Mouse (Mus musculus): ENCODE data around the gene Cdc42se2. TPM values are rescaled to one million over a fixed set of nuclear protein-coding genes. Genes with fewer than 3 reads are reported as not detected.

The Cdc42se2 gene
- polyA plus RNA-seq, 1 experiment = 69.7 TPM

DNA sequence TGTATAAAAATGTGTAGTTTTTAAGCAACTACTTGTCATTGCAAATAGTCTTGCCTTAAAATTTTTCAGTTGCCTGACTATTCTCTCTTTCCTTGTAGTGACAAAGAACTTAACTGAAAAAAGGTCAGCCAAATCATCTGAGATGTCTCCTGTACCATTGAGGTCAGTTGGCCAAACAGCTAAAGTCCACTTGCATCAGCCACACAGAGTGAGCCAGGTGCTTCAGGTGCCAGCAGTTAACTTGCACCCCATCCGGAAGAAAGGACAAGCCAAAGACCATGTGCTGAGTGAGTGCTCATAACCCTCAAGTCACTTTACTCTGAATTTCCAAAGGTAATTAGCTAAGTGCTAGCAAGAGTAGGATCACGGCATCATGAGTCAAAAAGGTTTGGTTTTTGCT lies 108.3 kb downstream of the Cdc42se2 start:
- H3K36me3 ChIP-seq (ENCODE audit: control insufficient read depth, insufficient read depth, low read length, poor library complexity, severe bottlenecking) = peaks cover 26% of the 10 kb centered on the region

DNA sequence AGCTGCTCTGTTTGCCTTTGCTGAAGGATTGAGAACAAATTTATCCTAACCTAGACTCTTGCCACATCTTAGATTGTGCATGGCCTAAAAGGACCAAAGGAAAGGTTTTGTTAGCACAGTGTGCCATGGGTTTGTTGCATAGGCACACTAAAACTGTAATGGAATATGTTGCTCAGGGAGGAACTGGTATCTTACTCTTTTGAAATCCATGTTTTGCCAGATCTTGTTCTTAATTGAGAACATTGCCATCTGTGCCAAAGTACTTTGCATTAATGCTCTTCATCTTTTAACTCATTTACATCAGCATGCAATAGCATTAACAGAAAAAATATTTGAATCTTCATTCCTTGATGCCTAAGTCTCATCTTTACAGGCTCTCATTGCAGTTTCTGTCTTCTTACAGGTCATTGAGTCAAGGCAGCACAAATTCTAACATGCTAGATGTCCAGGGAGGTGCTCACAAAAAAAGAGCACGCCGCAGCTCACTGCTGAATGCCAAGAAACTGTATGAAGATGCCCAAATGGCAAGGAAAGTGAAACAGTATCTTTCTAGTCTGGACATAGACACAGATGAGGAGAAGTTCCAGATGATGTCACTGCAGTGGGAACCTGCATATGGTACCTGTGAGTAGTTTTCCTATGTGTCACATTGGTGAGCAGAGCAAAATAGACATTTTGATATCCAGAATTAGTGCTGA lies 111.5 kb downstream of the Cdc42se2 start:
- no peaks in the 10 kb centered on the region for H3K27me3 ChIP-seq (ENCODE audit: control insufficient read depth, insufficient read depth, low read length, poor library complexity, severe bottlenecking)
- H3K36me3 ChIP-seq (ENCODE audit: control insufficient read depth, insufficient read depth, low read length, poor library complexity, severe bottlenecking) = peaks cover 20% of the 10 kb centered on the region
- no peaks in the 10 kb centered on the region for H3K9me3 ChIP-seq (replicated peaks; ENCODE audit: control insufficient read depth, insufficient read depth, low read length, poor library complexity, severe bottlenecking)
- H3K4me3 ChIP-seq (ENCODE audit: low read depth, low read length) = no peak overlapping the region
- H3K9ac ChIP-seq (ENCODE audit: low read depth, poor library complexity, severe bottlenecking) = no peak overlapping the region
- TF ChIP-seq CTCF (IDR thresholded peaks at IDR 0.05; ENCODE audit: low read depth, low read length) (no peak), POLR2A (IDR thresholded peaks at IDR 0.05; ENCODE audit: insufficient read depth, low read length) (no peak), EP300 (IDR thresholded peaks at IDR 0.05; ENCODE audit: insufficient read depth, low read depth, low read length) (no peak)
- H3K4me1 ChIP-seq (ENCODE audit: control insufficient read depth, insufficient read depth, low read length) = no peaks in the 10 kb centered on the region
- H3K27ac ChIP-seq (ENCODE audit: insufficient read depth, low read length) = no peak overlapping the region

More for the DNA sequence above, 108.3 kb downstream of the Cdc42se2 start:
- Histone ChIP-seq H3K27ac (ENCODE audit: insufficient read depth, low read length) (no peak overlapping the region), H3K9me3 (replicated peaks; ENCODE audit: control insufficient read depth, insufficient read depth, low read length, poor library complexity, severe bottlenecking) (no peaks in the 10 kb centered on the region), H3K27me3 (ENCODE audit: control insufficient read depth, insufficient read depth, low read length, poor library complexity, severe bottlenecking) (no peaks in the 10 kb centered on the region), H3K9ac (ENCODE audit: low read depth, poor library complexity, severe bottlenecking) (no peak overlapping the region), H3K4me3 (ENCODE audit: low read depth, low read length) (no peak overlapping the region), H3K4me1 (ENCODE audit: control insufficient read depth, insufficient read depth, low read length) (no peaks in the 10 kb centered on the region)
- TF ChIP-seq CTCF (IDR thresholded peaks at IDR 0.05; ENCODE audit: low read depth, low read length) = no peak
- no peak for TF ChIP-seq POLR2A (IDR thresholded peaks at IDR 0.05; ENCODE audit: insufficient read depth, low read length)
- TF ChIP-seq EP300 (IDR thresholded peaks at IDR 0.05; ENCODE audit: insufficient read depth, low read depth, low read length) = no peak

DNA sequence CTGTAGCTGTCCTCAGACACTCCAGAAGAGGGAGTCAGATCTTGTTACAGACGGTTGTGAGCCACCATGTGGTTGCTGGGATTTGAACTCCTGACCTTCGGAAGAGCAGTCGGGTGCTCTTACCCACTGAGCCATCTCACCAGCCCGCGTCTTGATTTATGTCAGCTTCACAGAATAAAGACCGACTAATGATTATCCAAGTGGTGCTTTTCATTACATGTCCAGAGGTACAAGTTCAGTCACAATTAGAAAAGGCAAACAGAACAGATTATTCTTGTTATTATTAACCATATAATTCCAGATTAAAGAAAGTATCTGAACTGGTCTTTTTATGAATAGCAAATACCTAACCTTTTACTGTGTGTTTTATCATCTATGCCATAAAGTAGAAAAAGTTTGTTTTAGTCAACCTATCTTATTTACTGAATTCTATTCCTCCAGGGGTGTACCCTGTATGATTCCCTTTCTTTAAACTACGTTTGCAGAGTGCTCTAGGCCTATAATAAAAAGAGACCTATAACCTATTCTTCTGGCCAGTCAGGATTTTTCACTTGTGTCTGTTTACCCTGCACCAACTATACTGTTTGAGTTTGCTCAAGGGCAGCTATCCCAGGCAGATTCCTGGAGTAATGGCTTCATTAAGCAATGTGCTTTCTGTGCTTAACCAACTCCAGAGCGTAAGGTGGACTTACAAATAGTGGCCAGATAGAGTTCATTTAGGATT lies 113.7 kb downstream of the Cdc42se2 start:
- TF ChIP-seq CTCF (IDR thresholded peaks at IDR 0.05; ENCODE audit: low read depth, low read length) (no peak), POLR2A (IDR thresholded peaks at IDR 0.05; ENCODE audit: insufficient read depth, low read length) (no peak), EP300 (IDR thresholded peaks at IDR 0.05; ENCODE audit: insufficient read depth, low read depth, low read length) (no peak)
- Histone ChIP-seq H3K4me3 (ENCODE audit: low read depth, low read length) (no peak overlapping the region), H3K9me3 (replicated peaks; ENCODE audit: control insufficient read depth, insufficient read depth, low read length, poor library complexity, severe bottlenecking) (no peaks in the 10 kb centered on the region), H3K36me3 (ENCODE audit: control insufficient read depth, insufficient read depth, low read length, poor library complexity, severe bottlenecking) (peaks cover 13% of the 10 kb centered on the region), H3K9ac (ENCODE audit: low read depth, poor library complexity, severe bottlenecking) (no peak overlapping the region), H3K27me3 (ENCODE audit: control insufficient read depth, insufficient read depth, low read length, poor library complexity, severe bottlenecking) (no peaks in the 10 kb centered on the region), H3K4me1 (ENCODE audit: control insufficient read depth, insufficient read depth, low read length) (no peaks in the 10 kb centered on the region), H3K27ac (ENCODE audit: insufficient read depth, low read length) (no peak overlapping the region)

Other genes with a start within 250 kb of the Cdc42se2 start
- gene Lyrm7, start 73.2 kb upstream of the Cdc42se2 start, polyA plus RNA-seq (2011; ENCODE audit: insufficient read depth, insufficient read length, low read depth, missing spikeins) = 26.3 and 33.2 TPM in 2 replicates
- gene Hint1, start 78.7 kb upstream of the Cdc42se2 start, polyA plus RNA-seq (2011; ENCODE audit: insufficient read depth, insufficient read length, low read depth, missing spikeins) = 321 and 324 TPM in 2 replicates
- gene Gpx3, start 114.8 kb upstream of the Cdc42se2 start, polyA plus RNA-seq (2011; ENCODE audit: insufficient read depth, insufficient read length, low read depth, missing spikeins) = 50.8 and 52.4 TPM in 2 replicates
- 33.2 and 42.6 TPM in 2 replicates for gene Tnip1, start 175.2 kb upstream of the Cdc42se2 start, polyA plus RNA-seq (2011; ENCODE audit: insufficient read depth, insufficient read length, low read depth, missing spikeins)
- gene Anxa6, start 245.8 kb upstream of the Cdc42se2 start, polyA plus RNA-seq (2011; ENCODE audit: insufficient read depth, insufficient read length, low read depth, missing spikeins) = 74.2 and 76.1 TPM in 2 replicates